Mouse (Mus musculus) C2C12 (cell line): ENCODE data around the gene Acat2.

Experiments used
- CTCF ChIP-seq: IDR thresholded peaks from one replicate; pipeline ENCODE4 v1.5.1; 2011; ENCODE audit not compliant: control insufficient read depth, insufficient read depth, insufficient read length
- FOSL1 ChIP-seq: IDR thresholded peaks from one replicate; pipeline ENCODE4 v1.8.0; 2011; ENCODE audit warnings: mild to moderate bottlenecking, low read length; ENCODE audit not compliant: poor library complexity, insufficient read depth, severe bottlenecking
- MAX ChIP-seq: IDR thresholded peaks from one replicate; pipeline ENCODE4 v1.6.1; 2011; ENCODE audit warnings: mild to moderate bottlenecking, control low read depth
- MYOG ChIP-seq: IDR thresholded peaks from one replicate; pipeline ENCODE4 v1.6.1; 2011; ENCODE audit not compliant: control insufficient read depth, insufficient read length; ENCODE audit errors: extremely low read depth
- USF1 ChIP-seq: IDR thresholded peaks from one replicate; pipeline ENCODE4 v1.6.1; 2011; ENCODE audit warnings: low read depth, mild to moderate bottlenecking, control low read depth, moderate library complexity

DNA sequence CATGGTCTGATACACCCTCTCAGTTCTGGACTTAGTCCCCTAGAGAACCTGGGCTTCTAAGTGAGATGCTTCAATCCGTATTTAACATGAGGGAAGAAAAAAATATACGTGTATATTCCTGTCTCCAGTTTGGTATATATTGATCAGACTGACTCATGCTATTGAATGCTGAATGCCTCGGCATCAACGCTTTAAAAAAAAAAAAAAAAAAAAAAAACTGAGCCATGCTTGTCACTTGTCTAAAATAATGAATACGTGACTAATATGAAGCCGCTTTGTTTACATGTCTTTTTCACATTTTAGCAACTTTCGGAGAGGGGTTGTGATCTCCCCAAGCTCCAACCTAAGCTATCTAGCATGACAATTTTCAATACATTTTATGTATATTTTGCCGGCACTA lies 50.2 kb downstream of the Acat2 start:
- TF ChIP-seq CTCF = no peak
- no peak for TF ChIP-seq MAX
- TF ChIP-seq FOSL1 = no peak
- no peak for TF ChIP-seq USF1
- TF ChIP-seq MYOG = no peak
